Mouse (Mus musculus): ENCODE data around the gene Umodl1.

DNA sequence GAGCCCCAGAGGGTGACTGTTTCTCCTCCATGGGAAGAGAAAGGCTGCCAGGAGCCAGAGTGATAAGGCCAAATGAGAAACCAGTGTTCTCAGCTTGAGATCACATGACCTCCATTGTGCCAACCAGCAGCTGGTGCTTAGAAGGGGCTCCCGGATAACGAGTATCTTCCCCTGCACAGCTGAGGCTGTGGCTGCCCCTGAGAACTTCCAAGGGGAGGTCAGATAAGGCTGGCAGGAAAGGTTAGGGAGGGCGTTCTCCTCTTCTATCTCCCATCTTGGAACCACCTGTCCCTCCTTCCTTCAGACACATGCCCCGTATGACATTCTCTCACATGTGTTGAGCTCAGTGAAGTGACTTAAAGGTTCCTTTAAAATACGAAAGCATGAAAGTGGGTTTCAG is 79.7 kb downstream of the Umodl1 start:
- TF ChIP-seq CTCF (IDR thresholded peaks at IDR 0.05; ENCODE audit: control insufficient read depth, insufficient read depth, insufficient read length), result no peak
- no peak for TF ChIP-seq USF1 (IDR thresholded peaks at IDR 0.05; ENCODE audit: low read depth)
- no peak for TF ChIP-seq MYOD1 (IDR thresholded peaks at IDR 0.05; ENCODE audit: control insufficient read depth, insufficient read length, low read depth)
- TF ChIP-seq MAX (IDR thresholded peaks at IDR 0.05), result no peak

All from C2C12 (cell line).